Mouse (Mus musculus) T-cell, adult 2 months (primary cell): ENCODE measurements around the gene 6030452D12Rik.
A peak's percentile ranks its signal among the peaks of the same experiment; 100 is the strongest.

ENCODE experiments used
- DNase-seq: peaks from one replicate; pipeline ENCODE4 v3.0.0; 2022; ENCODE audit warnings: low spot score

The 6030452D12Rik gene

DNA sequence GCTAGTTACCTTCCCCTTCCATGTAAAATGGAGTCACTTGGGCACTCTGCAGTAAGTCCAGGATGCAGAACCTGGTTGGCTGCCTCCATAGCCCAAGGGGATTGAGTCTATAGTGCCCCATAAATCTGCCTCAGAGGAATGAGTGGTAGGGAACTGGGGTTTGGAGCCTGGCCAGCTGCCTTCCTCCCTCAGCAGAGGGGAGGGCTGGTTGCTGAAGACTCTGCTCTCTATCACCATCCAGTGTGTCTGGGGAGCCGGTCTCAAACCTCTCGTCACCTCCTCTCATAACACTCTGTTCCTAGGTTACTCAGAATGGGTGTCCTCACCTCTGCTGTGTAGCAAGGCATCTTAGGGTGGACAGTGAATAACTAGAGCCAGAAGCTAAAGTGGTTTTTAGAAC, 16.3 kb downstream of the 6030452D12Rik start:
- DNase-seq: no peak

DNA sequence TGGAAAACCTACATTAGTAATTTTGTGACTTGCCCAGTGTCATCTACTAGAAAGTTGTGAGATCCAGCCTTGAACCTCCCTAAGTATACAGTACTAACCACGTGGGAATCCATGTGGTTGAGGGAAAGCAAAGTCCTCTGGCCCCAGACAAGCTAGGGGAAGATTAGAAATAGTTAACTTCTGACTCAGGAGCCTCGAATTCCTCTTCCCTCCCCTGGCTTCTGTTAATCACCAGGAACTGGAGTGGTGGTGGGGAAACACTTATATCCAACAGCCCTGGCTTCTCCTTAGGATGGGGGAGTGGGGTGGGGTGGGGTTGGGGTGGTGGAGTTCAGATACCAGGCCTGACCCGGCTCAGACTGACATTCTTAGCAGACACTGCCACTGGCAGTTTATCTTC, 18.4 kb downstream of the 6030452D12Rik start:
- no peak for DNase-seq

DNA sequence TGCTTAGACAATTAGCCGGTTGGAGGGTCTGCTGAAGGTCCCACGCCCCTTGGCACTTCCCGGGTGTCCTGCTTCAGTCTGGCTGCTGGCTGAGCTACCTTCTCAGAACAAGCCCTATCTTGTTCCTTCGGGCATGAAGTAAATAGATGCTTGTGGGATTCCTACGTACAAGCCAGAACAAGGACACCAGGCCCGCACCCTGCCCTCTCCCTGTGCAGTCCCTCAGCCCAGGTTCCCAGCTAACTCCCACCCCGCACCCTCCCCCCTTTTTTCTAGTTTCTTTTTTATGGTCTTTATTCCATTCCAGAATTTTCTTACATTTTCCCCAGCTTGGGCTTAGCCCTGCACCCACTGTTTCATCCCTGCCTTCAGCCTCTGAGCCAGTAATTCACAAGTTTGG, 20.3 kb downstream of the 6030452D12Rik start:
- no peak for DNase-seq

DNA sequence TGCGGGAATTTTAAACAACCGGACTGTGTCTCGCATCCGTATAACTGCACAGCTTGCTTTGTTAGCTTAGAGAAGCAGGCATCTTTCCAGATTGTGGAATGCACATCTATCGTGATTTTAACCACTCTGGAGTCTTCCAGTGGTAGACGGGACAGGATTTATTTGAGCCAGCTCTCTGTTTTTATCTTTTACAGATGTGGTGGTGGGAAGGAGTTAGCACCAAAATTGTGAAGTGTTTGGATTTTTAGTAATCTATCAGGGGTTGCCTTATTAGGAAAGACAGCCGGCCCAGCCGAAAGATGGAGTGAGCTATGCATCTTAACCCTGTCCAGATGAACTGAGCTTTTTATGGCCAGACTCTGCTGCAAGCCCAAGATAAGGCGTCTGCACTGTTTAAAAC, 21.5 kb downstream of the 6030452D12Rik start:
- no peak for DNase-seq

DNA sequence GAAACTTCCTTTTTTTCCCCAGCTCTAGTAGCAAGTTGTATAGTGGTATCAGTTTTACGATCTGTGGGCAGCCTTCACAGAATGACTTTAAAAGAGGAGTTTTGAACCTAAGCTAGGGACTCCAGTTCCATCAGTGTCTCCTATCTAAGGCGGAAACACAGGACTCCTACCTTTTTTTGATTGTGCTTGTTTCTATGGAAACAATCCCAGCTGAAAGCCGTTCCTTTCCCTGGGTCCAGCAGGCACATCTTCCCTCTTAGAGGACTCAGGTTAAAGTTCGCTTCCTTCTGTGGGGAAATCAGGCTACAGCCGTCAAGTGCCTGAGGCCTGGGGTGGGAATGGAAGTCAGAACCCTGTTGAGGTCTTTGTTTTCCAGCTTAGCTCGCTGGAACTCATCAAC, 26.4 kb downstream of the 6030452D12Rik start:
- no peak for DNase-seq

DNA sequence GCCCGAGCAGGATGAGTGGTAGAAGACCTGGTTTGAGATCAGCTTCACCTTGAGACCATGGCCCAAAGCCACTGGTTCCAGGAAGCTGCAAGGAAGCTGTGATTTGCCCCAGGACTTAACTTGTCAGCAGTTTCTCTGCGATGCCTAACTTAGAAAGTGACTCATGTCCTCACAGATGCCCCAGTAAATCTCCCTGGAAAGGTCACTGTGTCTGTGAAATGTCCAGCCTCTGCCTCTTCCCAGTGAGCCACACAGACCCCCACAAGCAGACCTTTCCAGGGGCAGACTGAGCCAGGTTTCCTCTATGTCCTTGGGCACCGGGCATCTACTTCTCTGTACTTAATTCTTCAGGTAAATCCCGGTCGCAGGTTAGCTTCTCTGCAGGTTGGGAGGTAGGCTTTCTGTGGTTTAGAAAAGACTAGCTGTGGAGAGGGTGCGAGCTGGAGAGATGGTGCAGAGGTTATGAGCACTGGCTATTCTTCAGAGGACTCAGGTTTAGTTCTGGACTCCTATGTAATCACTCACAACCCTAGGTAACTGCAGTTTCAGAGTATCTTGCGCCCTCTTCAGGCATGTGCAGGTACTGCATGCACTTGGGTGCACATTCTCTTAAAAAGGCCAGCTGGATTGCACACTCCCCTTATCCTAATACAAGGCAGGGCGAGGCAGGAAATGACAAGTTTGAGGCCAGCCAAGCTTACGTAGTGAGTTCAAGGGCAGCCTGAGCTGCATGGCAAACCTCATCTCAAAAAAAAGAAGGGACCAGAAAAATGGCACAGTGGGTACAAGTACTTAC, 27.1 kb downstream of the 6030452D12Rik start:
- DNase-seq: no peak

DNA sequence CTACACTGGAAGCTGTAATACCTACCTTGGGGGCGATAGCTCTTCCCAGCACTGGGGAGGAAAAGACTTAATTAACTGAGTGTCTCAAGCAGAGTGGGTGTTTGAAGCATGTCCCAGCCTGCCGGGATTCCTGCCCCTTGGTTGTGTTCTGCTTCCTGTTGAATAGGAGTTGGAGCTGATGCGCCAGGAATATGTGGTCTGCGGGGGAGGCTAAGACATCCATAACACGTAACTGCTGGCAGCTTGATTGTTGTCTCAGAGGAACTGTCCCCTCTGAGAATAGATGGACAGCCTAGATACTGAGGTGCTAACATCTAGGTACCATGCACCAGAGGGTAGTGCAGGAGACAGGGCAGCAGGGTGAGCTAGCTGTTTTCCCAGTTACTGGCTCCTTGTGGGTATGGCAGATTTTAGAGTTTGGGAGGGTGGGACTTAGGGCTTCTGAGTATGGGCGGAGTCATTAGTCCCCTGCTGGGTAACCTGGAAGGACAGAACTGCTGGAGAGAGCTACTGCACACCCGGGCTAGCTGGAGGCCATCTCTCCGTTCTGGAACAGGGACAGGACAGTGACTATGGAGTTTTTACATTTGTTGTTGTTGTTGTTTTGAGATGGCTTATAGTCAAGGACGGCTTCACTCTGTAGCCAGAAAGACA, 28.4 kb downstream of the 6030452D12Rik start:
- DNase-seq: no peak

DNA sequence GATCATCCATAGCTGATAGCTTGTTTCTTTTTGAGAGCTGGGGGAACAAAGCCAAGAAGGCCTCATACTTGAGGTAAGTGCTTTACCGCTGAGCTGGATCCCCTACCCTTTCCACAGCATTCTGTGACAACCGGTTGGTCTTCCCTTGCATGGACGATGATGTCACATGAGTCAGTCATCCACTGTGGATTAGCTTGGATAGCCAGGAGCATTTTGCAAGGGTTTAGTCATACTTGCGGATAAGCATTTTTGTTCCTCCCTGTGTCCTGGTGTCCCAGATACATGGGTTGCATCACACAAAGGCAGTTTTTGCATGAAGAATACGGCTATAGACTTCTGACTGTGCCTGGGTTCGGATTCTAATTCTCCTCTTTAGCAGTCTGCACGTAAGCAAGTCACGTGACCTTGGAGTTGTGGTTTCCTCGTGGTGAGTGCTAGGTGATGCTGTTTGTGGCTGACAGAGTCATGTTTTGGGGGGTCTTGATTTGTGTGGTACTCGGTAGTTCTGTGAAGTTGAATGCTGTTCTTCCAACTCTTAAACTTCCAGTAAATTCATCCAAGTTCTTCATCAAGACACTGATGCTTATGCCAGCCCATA, 29.7 kb downstream of the 6030452D12Rik start:
- DNase-seq: no peak

DNA sequence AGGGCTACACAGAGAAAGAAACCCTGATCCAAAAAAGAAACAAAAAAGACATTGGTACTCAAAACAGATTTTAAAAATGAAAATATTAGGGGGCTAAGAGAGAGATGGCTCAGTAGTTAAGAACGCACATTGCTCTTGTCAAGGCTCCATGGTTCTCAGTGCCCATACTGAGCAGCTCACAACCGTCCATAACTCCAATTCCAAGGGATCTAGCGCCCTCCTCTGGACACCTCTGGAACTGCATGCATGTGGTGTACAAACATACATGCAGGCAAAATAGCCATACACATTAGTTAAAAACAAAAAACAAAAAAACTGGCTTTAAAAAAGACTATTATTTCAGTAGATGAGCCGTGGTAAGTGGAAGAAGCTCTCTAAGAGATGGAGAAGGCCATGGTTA, 30.2 kb downstream of the 6030452D12Rik start:
- DNase-seq: no peak

DNA sequence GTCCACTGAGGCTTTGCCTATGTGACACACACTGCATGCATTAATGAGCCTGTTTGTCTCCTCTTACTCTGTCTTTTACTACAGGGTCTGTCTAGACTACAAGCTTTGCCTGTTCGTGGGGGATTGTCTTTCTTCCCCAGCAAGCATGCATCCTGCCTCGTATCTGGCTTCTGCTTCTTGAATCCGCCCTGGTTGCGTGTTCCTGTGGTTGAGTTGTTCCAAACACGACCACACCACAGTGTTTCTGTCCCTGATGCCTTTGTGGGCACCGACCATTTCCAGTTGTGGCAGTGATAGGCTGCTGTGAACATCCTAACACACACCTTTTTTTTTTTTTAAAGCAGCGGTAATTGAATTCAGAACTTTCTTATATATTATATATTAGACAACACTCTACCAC, 33.4 kb downstream of the 6030452D12Rik start:
- no peak for DNase-seq

DNA sequence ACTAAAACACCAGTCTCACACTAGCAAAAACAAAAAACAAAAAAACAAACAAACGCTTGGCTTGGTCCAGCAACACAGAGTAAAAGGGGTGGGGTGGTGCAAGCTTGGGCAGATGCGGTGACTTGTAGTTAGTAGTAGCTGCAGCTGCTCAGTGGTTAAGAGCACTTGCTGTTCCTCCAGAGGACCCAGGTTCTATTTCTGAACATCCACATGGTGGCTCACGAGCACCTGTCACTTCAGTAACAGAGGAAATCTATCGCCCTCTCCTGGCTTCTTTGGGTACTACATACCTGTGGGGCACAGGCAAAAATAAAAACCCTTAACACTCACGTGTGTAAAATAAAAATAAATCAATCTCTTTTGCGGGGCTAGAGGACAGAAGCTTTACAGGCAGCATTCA, 34.1 kb downstream of the 6030452D12Rik start:
- DNase-seq: peak; percentile 52

DNA sequence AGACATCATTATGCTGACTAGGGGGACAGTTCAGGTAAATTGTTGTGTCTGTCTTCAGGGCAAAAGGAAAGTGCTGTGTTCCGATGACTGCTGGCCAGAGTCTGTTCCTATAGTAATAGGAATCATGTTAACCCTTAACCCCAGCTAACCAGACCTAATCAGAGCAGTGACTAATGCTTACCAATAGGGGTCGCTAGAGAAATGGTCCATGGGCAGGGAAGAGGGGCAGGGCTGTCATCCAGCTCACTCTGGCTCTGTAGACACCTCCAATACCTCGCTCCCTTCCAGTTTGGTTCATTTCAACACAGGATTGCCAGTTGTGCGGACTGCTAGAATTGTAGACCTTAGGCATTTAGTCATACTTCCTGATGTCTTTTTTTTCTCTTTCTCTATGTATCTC, 35.1 kb downstream of the 6030452D12Rik start:
- no peak for DNase-seq

DNA sequence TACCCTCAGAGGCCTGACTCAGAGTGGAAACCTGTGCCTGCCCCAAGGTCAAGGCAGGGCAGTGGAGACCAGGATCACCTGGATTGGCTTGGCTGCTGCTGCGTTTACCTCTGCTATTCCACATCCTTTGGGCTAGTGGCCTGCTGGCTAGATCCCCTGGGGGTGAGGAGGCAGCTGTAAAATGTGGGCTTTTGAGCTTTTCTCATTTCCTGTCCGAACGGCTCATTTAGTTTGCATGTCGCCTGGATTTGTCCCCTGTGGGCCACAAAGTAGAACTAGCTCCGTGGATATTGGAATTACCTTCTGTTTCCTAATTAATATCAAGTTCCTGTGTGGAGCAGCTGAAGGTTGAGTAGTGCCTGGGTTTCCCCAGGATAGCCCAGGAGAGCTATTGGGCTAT, 38.9 kb downstream of the 6030452D12Rik start:
- no peak for DNase-seq

DNA sequence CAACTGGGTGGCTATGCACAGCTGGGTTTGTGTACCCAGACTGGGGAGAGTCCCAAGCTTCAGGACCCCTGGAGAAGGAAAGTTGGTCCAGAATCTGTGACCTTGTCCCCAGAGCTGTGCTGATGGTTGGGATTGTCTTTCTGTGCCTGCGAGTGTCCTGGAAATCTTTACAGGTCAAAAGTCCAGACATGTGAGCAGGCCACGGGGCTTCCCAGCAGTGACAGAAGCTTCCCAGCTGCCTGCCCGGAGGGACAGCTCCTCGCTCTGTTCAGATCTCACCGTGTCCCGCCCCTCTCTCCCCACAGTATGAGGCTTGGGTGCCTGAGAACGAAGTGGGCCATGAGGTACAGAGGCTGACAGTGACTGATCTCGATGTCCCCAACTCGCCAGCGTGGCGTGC, 40.7 kb downstream of the 6030452D12Rik start:
- DNase-seq: no peak

DNA sequence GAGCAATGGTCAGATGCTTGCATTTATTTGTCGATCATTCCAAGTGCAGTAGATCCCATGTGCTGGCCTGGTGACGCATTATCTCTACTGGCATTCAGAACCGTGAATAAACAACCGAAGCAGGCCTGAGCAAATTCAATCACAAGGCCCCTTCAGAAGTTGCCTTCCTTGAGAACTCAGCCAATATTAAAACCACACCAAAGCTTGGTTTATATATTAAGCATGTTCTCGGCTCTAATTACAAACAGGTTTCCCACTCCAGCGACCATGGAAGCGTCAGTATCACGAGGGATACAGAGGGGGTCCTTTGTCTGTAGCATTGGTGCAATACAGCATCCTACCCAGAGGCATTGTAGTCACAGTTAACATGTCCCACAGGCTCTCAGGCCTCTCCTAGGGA, 42.7 kb downstream of the 6030452D12Rik start:
- DNase-seq: no peak

DNA sequence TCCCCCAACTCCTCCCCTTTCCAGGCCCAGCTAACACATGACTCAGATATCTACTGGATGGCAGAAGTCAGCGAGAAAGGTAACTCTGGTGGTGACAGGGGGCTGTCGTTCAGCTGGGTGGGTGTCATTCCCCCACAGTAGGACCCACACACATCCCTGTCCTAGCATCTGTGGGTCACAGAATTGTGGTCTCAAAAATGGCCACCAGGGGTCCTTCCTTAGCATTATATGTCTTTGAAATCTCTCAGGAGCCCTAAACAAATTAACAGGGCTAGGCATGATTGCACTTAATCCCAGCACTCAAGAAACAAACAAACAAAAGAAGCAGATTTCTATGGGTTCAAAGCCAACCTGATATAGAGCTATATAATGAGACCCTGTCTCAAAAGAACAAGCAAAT, 44.8 kb downstream of the 6030452D12Rik start:
- DNase-seq: peak; percentile 20

DNA sequence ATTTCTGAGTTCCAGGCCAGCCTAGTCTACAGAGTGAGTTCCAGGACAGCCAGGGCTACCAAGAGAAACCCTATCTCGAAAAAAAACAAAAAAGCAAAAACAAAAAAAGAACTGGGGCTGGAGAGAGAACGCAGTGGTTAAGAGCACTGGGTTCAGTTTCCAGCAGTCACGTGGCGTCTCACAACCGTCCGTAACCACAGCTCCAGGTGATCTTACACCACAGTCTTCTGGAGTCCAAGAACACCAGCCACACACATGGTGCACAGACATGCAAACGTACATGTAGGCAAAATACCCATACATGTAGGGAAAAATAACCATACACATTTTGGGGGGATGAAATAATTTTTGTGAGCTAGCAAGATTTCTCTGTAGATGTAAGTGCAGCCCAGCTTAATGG, 46.4 kb downstream of the 6030452D12Rik start:
- DNase-seq: no peak

DNA sequence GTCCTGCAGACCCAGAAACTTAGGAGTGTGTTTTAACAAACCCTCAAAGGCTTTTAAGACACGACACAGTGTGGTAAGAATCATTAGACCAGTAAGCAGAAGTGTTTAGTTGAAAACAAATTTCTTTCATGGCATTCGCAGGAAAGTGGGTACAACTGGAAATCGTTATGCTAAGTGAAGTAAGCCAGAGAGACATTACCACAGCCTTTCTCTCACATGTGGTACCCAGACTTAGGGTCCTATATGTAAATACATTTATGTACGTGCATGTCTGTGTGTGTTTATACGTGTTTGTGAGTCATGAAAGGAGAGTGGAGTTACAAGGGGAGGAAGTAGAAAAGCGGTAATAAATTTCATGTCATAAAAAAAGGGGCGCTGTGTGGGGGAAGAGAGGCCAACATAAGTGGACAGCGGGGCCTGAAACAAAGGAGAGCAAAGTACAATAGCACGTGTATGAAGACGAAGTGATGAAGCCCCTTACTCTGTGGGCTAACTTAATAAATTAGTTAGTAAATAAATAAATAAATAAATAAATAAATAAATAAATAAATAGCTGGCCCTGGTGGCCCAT, 48.1 kb downstream of the 6030452D12Rik start:
- no peak for DNase-seq

DNA sequence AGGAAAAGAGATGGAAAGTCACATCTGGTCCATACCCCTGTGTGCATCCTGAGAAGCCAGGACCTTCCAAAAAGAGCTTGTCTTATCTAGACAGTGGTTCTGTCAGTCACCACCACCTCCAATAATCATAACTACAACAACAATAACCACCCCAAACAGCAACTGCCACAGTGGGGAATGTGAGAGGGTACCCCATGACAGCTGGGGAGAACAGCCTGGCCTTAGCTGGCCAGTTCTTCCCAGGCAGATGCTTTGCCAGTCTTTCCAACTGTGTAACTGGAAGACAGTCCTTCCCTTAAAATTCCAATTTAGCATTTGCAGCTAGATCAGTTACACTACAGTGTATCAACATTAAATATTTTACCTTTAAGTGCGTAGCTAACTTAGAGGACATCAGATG, 50.6 kb downstream of the 6030452D12Rik start:
- no peak for DNase-seq

DNA sequence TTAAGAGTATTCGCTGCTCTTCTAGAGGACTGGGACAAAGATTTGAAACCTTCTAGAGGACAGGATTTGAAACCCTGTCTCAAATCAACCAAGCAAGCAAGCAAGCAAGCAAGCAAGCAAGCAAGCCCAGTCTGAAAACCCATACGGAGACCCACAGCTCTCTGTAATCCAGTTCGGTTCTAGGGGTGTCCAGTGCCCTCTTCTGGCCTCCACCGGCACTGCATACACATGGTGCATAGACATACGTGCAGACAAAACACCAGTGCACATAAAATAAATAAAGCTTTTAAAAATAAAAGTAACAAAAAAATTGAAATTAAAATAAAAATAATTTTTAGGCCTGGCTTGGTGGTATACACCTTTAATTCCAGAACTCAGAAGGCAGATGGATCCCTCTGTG, 53.7 kb downstream of the 6030452D12Rik start:
- DNase-seq: no peak

DNA sequence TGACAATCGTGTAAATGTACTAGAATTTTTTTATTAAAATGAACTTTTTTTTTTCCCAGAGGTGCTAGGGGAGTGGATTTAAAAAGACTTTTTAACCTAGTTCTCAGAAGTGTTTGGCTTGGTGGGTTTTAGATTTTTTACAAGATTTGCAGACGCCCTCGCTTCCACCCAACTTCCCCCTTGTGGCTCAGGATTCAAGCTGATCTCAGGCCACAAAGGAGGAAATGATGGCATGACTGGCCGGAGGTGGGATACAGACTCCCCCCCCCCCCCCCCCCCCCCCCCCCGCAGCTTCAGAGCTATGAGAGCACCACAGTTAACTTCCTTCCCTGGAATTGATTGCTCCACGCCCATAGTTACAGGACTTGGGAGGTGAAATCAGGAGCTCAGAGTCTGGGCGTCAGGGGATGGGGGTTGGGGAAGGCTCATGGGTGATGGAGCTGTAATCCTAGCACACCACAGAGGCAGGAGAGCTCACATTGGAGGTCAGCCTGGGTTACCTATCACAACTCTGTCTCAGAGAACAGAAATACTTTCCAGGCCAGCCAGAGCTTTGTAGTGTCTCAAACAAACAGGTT, 55.8 kb downstream of the 6030452D12Rik start:
- no peak for DNase-seq
